Mouse (Mus musculus) G1E (cell line): ENCODE data around the gene Gm572. TPM values are rescaled to one million over a fixed set of nuclear protein-coding genes. Genes with fewer than 3 reads are reported as not detected.
A peak's percentile ranks its signal among the peaks of the same experiment; 100 is the strongest.

Experiments
- ATAC-seq: 2 replicates; pipeline ENCODE4 v1.8.0; 2016; ENCODE audit warnings: mild to moderate bottlenecking; ENCODE audit not compliant: insufficient number of reproducible peaks, poor library complexity, low FRiP score, severe bottlenecking; ENCODE audit errors: extremely low read depth
- DNase-seq: peaks from one replicate; pipeline ENCODE4 v3.0.0; 2012; ENCODE audit warnings: low spot score
- H3K27me3 ChIP-seq: 2 replicates; pipeline ENCODE4 v1.6.1; 2012; ENCODE audit warnings: mild to moderate bottlenecking, low read length, inconsistent platforms; ENCODE audit not compliant: insufficient read depth
- H3K36me3 ChIP-seq: replicated peaks from 2 replicates; pipeline ENCODE3; 2012; ENCODE audit warnings: mild to moderate bottlenecking, inconsistent platforms
- H3K4me1 ChIP-seq: 2 replicates; pipeline ENCODE4 v1.6.1; 2012; ENCODE audit warnings: low read depth, low read length, inconsistent platforms, mixed read lengths; ENCODE audit not compliant: insufficient read depth
- H3K4me3 ChIP-seq: 2 replicates; pipeline ENCODE4 v1.5.1; 2012; ENCODE audit warnings: low read depth, mild to moderate bottlenecking, inconsistent platforms, low read length, moderate library complexity, mixed read lengths
- H3K9me3 ChIP-seq: replicated peaks from 2 replicates; pipeline ENCODE4 v1.6.1; 2012; ENCODE audit warnings: inconsistent platforms
- CTCF ChIP-seq: IDR thresholded peaks from 2 replicates; pipeline ENCODE4 v1.5.1; 2012; ENCODE audit warnings: low read depth, low read length, inconsistent platforms, mixed read lengths
- GATA1 ChIP-seq: IDR thresholded peaks from 2 replicates; pipeline ENCODE4 v1.6.1; 2012; ENCODE audit warnings: borderline replicate concordance, low read length, inconsistent platforms, mixed read lengths
- GATA2 ChIP-seq: IDR thresholded peaks from 2 replicates; pipeline ENCODE4 v1.6.1; 2012; ENCODE audit warnings: low read depth, low read length, inconsistent platforms, borderline replicate concordance
- POLR2AphosphoS5 ChIP-seq: IDR thresholded peaks from 2 replicates; pipeline ENCODE4 v1.6.1; 2012; ENCODE audit warnings: low read depth, low read length, inconsistent platforms; ENCODE audit not compliant: insufficient replicate concordance
- TAL1 ChIP-seq: conservative IDR thresholded peaks from 2 replicates; pipeline ENCODE4 v1.6.1; 2012; ENCODE audit warnings: low read depth, low read length, inconsistent platforms, mixed read lengths
- polyA plus RNA-seq: library from polyadenylated mRNA; stranded (reverse); fragments of >175 nt; gene quantifications from 2 replicates; pipeline ENCODE4 v1.2.3, GENCODE M21; 2012
- total RNA-seq, 2 experiments: library from RNA; stranded (forward) in 1 of 2; stranded (reverse) in 1 of 2; fragments of 200-1000 nt in 1 of 2; fragments of >200 nt in 1 of 2; fragmentation: Nextera tagmentation in 1 of 2; gene quantifications; 2 replicates each; pipeline ENCODE4 v1.2.3; 2014 to 2017

Gene Gm572
- total and polyA plus RNA-seq, 3 experiments: not detected

DNA sequence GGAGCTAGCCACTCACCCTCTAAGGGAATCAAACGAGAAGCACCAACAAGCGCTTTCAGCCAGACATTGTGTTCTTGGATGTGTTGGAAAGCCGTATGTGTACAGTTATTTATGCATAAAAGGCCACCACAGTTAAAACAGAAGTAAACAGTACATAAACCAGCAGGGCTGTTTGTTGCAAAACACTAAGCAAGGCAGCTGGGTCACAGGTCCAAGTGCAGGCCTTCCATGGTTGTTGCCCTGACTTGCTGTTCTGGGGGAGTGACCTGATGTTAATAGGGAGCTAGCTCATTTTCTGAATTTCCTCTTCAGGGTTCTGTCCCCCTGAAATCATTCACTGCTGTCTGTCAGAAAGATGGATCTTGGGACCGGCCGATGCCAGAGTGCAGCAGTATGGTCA lies 33.3 kb upstream of the Gm572 start:
- TF ChIP-seq POLR2AphosphoS5 (no peak), TAL1 (no peak), GATA1 (no peak), CTCF (no peak)
- peaks cover 88% of the 10 kb centered on the region for H3K36me3 ChIP-seq
- H3K4me3 ChIP-seq: no peak overlapping the region
- H3K9me3 ChIP-seq: no peaks in the 10 kb centered on the region
- DNase-seq (no peak), ATAC-seq (no peak)
- peaks cover 26% of the 10 kb centered on the region for H3K4me1 ChIP-seq
- no peaks in the 10 kb centered on the region for H3K27me3 ChIP-seq

GRCm38 (mm10) chr4:148610631-148611364 lies 32.3 kb upstream of the Gm572 start:
- H3K9me3 ChIP-seq: no peaks in the 10 kb centered on the region
- ATAC-seq (no peak), DNase-seq (no peak)
- H3K27me3 ChIP-seq: no peaks in the 10 kb centered on the region
- H3K36me3 ChIP-seq: peaks cover 90% of the 10 kb centered on the region
- H3K4me1 ChIP-seq: peaks cover 26% of the 10 kb centered on the region
- TF ChIP-seq TAL1 (no peak), POLR2AphosphoS5 (peak; percentile 71; the same call in 1 of the 2 replicates), CTCF (no peak)
- H3K4me3 ChIP-seq: no peak overlapping the region

DNA sequence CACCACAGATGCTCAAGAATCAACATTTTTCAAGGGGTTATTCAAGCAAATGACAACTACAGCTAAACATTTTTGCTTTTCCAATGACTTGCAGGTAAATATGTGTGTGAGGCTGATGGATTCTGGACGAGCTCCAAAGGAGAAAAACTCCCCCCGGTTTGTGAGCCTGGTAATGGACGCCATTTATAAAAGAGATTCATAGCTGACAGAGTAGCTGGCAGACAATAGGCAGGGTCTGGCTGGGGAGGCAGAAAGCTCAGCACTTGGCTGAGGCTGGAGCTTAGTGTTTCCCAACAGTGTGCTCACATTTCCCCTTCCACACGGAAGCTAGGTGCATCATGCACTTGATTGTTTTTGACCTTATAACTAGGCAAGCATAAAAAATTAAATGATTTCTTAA lies 30.6 kb upstream of the Gm572 start:
- no peak for ATAC-seq
- H3K36me3 ChIP-seq: peaks cover 87% of the 10 kb centered on the region
- no peaks in the 10 kb centered on the region for H3K9me3 ChIP-seq
- H3K27me3 ChIP-seq: no peaks in the 10 kb centered on the region
- no peak for TF ChIP-seq TAL1
- no peak for TF ChIP-seq GATA1
- no peak for TF ChIP-seq POLR2AphosphoS5
- no peak for TF ChIP-seq CTCF
- no peak for TF ChIP-seq GATA2
- peaks cover 26% of the 10 kb centered on the region for H3K4me1 ChIP-seq
- no peak overlapping the region for H3K4me3 ChIP-seq
- DNase-seq: no peak

GRCm38 (mm10) chr4:148613738-148614137 lies 29.4 kb upstream of the Gm572 start:
- H3K27me3 ChIP-seq: no peaks in the 10 kb centered on the region
- H3K4me1 ChIP-seq: peaks cover 31% of the 10 kb centered on the region

GRCm38 (mm10) chr4:148619805-148620204 lies 23.3 kb upstream of the Gm572 start:
- peaks cover 88% of the 10 kb centered on the region for H3K36me3 ChIP-seq

More at GRCm38 (mm10) chr4:148613738-148614137, 29.4 kb upstream of the Gm572 start:
- DNase-seq: no peak
- no peaks in the 10 kb centered on the region for H3K9me3 ChIP-seq
- ATAC-seq: no peak
- no peak overlapping the region for H3K4me3 ChIP-seq
- peaks cover 84% of the 10 kb centered on the region for H3K36me3 ChIP-seq
- TF ChIP-seq GATA2: no peak
- 0 out of 2 replicates have a peak, but pooled peaks have one; percentile 71 for TF ChIP-seq POLR2AphosphoS5
- TF ChIP-seq TAL1: no peak

GRCm38 (mm10) chr4:148620718-148621117 lies 22.4 kb upstream of the Gm572 start:
- no peaks in the 10 kb centered on the region for H3K27me3 ChIP-seq
- no peaks in the 10 kb centered on the region for H3K9me3 ChIP-seq
- H3K4me3 ChIP-seq: no peak overlapping the region
- ATAC-seq (no peak), DNase-seq (no peak)
- H3K36me3 ChIP-seq: peaks cover 84% of the 10 kb centered on the region
- no peak for TF ChIP-seq GATA2
- TF ChIP-seq POLR2AphosphoS5: no peak
- no peak for TF ChIP-seq GATA1
- no peak for TF ChIP-seq TAL1
- no peak for TF ChIP-seq CTCF
- peaks cover 53% of the 10 kb centered on the region for H3K4me1 ChIP-seq

More at GRCm38 (mm10) chr4:148619805-148620204, 23.3 kb upstream of the Gm572 start:
- H3K4me3 ChIP-seq: no peak overlapping the region
- H3K4me1 ChIP-seq: peaks cover 52% of the 10 kb centered on the region
- no peak for ATAC-seq
- no peaks in the 10 kb centered on the region for H3K9me3 ChIP-seq
- H3K27me3 ChIP-seq: no peaks in the 10 kb centered on the region
- no peak for TF ChIP-seq TAL1
- TF ChIP-seq GATA1: no peak
- TF ChIP-seq POLR2AphosphoS5: no peak
- no peak for TF ChIP-seq CTCF
- no peak for TF ChIP-seq GATA2
- DNase-seq: no peak
